Mouse (Mus musculus): ENCODE results near the gene Foxp1. TPM values are rescaled to one million over a fixed set of nuclear protein-coding genes. Genes with fewer than 3 reads are reported as not detected.
A peak's percentile ranks its signal among the peaks of the same experiment; 100 is the strongest.

Foxp1 gene
- total and polyA plus RNA-seq, 2 experiments from 2014 or later, result 112 to 167 TPM

DNA sequence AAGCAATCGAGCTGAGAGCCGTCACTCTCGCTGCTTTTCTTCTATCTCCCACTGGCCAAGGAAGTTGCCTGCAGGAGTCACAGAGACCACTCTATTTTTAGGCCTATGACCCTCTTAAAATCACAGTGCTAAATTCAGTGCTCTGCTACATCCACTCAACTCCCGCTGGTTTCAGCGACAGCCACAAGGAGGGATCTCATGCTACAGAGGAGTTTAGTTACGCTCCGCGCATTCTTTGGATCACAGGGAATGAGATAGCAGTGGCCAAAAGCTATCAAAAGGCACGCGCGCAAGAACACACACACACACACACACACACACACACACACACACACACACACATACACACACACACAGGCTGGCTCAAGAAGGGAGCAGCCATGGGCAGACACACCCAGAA, 321.9 kb downstream of the Foxp1 start:
- TF ChIP-seq CTCF (IDR thresholded peaks at IDR 0.05; ENCODE audit: low read depth), result peak; percentile 22; the same call in 1 of the 2 replicates
- Histone ChIP-seq H3K27me3 (ENCODE audit: insufficient read depth, low read length) (no peaks in the 10 kb centered on the region; the same call in 1 of the 2 replicates), H3K9me3 (ENCODE audit: low read length) (no peaks in the 10 kb centered on the region), H3K4me1 (ENCODE audit: insufficient read depth) (peaks cover 15% of the 10 kb centered on the region), H3K4me3 (ENCODE audit: low read depth, low read length) (peak overlapping the region; percentile 12; the same call in 1 of the 2 replicates), H3K4me2 (ENCODE audit: low read depth) (peak overlapping the region; percentile 35), H3K36me3 (ENCODE audit: insufficient read depth) (no peaks in the 10 kb centered on the region), H3K9ac (peak overlapping the region; percentile 11; the same call in 1 of the 2 replicates), H3K27ac (ENCODE audit: low read depth, low read length) (no peak overlapping the region)
- peak; percentile 52 for DNase-seq
- peak; percentile 44; the same call in 1 of the 2 replicates for ATAC-seq
- WGBS, result 17% methylated on average over 11 of the region's 11 CpGs

DNA sequence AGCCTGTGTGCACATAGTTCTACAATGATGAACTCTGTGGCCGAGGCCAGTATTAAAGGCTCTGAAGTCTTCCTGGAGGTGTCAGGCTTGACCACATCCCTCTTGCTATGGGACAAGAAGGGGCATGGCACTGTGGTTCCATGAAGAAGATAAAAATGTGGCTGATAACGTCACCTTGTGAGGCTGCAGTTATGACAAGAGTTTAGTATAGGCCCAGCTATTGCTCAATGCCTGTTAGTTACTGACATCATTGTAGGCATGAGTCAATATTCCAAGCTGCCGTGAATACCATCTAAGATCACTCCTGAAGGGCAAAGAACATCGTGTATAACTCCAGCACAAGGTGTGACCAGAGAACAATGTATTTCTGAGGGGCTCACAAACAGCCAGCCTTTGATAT, 323.2 kb downstream of the Foxp1 start:
- Histone ChIP-seq H3K9ac (no peak overlapping the region), H3K4me3 (ENCODE audit: low read depth, low read length) (no peak overlapping the region), H3K36me3 (ENCODE audit: insufficient read depth) (no peaks in the 10 kb centered on the region), H3K4me2 (ENCODE audit: low read depth) (no peak overlapping the region), H3K9me3 (ENCODE audit: low read length) (no peaks in the 10 kb centered on the region), H3K4me1 (ENCODE audit: insufficient read depth) (peaks cover 14% of the 10 kb centered on the region), H3K27me3 (ENCODE audit: insufficient read depth, low read length) (no peaks in the 10 kb centered on the region; the same call in 1 of the 2 replicates), H3K27ac (ENCODE audit: low read depth, low read length) (no peak overlapping the region)
- TF ChIP-seq CTCF (IDR thresholded peaks at IDR 0.05; ENCODE audit: low read depth), result no peak
- DNase-seq (no peak), ATAC-seq (no peak)
- 91% methylated on average over 4 of the region's 4 CpGs for WGBS

DNA sequence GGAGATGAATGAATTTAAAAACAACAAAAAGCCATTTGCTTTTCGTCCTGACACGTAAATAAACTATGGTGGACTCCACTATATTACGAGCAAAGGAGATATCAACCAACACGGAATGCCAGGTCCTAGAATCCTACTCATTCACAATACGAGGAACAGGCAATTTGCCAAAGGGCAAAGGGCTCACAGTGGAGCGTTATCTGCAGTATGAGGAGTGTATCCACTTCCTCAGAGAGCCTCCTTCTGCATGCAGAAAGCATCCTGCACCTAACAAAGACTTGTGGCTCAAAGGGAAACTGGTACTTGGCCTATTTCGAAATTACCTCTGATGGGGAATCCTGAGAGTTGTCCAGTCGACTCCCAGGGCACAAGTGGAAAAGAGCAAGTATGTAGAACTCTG, 328.8 kb downstream of the Foxp1 start:
- 57% methylated on average over 8 of the region's 8 CpGs for WGBS
- no peak for TF ChIP-seq CTCF (IDR thresholded peaks at IDR 0.05; ENCODE audit: low read depth)
- Histone ChIP-seq H3K4me2 (ENCODE audit: low read depth) (no peak overlapping the region), H3K36me3 (ENCODE audit: insufficient read depth) (no peaks in the 10 kb centered on the region), H3K9me3 (ENCODE audit: low read length) (no peaks in the 10 kb centered on the region), H3K4me3 (ENCODE audit: low read depth, low read length) (no peak overlapping the region), H3K27me3 (ENCODE audit: insufficient read depth, low read length) (no peaks in the 10 kb centered on the region), H3K9ac (no peak overlapping the region), H3K27ac (ENCODE audit: low read depth, low read length) (no peak overlapping the region), H3K4me1 (ENCODE audit: insufficient read depth) (no peaks in the 10 kb centered on the region)
- ATAC-seq (no peak), DNase-seq (no peak)

DNA sequence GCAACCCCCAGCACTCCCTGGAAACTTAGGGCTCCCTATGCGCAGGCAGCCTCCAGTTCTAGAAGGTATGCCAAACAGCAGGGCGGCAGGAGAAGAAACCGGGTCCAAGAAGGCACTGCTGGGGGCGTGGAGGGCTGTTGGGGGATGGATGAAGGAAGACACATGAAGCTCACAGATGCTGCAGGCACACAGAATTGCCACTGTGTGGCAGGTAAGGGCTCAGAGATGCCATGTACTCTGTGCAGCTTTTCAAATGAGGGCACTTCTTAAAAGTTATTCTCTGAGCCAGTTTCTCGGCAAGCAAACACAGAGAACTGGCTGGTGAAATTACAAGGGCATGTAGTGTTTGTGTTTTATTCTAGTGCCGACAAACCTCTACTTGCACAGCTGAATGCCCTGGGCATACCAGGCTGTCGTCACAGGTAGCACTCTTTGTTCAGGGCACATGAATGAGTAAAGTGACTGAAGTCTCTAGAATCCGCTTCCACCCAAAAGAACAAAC, 330.8 kb downstream of the Foxp1 start:
- Histone ChIP-seq H3K36me3 (ENCODE audit: insufficient read depth) (no peaks in the 10 kb centered on the region), H3K4me2 (ENCODE audit: low read depth) (peak overlapping the region; percentile 8), H3K4me3 (ENCODE audit: low read depth, low read length) (no peak overlapping the region), H3K27me3 (ENCODE audit: insufficient read depth, low read length) (no peaks in the 10 kb centered on the region), H3K9me3 (ENCODE audit: low read length) (no peaks in the 10 kb centered on the region), H3K27ac (ENCODE audit: low read depth, low read length) (no peak overlapping the region), H3K9ac (no peak overlapping the region), H3K4me1 (ENCODE audit: insufficient read depth) (no peaks in the 10 kb centered on the region)
- WGBS, result 26% methylated on average over 8 of the region's 8 CpGs
- ATAC-seq (peak; percentile 81), DNase-seq (peak; percentile 41)
- peak; percentile 53 for TF ChIP-seq CTCF (IDR thresholded peaks at IDR 0.05; ENCODE audit: low read depth)

DNA sequence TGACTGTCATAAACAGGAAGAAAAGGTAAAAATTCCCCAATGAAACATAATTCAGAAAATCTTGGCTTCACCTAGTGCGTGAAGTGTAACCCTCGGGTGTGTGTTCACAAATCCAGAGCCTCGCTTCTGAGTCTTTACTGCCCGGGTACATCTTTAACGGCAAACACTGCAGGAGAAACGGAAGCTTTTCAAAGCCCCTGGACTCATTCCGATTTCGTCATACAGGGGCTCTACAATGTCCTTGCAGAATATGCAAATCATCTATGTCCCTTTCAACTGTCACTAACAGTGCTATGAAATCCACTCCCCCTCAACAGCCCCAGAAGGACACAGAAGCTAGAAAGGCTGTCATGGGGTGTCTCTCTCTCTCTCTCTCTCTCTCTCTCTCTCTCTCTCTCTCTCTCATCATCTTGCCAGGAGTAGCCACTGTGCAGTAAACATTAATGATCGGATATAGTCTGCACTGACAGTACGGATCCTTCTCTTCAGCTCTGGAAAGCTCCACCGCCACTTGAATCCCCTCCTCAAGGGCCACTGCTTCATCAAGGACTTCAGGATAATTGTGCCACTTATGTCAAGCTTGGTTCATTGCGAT, 331.4 kb downstream of the Foxp1 start:
- H3K9me3 ChIP-seq (ENCODE audit: low read length), result no peaks in the 10 kb centered on the region
- no peaks in the 10 kb centered on the region for H3K27me3 ChIP-seq (ENCODE audit: insufficient read depth, low read length)
- peak; percentile 30 for DNase-seq
- H3K9ac ChIP-seq, result no peak overlapping the region
- H3K36me3 ChIP-seq (ENCODE audit: insufficient read depth), result no peaks in the 10 kb centered on the region
- TF ChIP-seq CTCF (IDR thresholded peaks at IDR 0.05; ENCODE audit: low read depth), result no peak
- H3K27ac ChIP-seq (ENCODE audit: low read depth, low read length), result no peak overlapping the region
- WGBS, result 17% methylated on average over 12 of the region's 12 CpGs
- H3K4me1 ChIP-seq (ENCODE audit: insufficient read depth), result no peaks in the 10 kb centered on the region
- H3K4me3 ChIP-seq (ENCODE audit: low read depth, low read length), result no peak overlapping the region
- H3K4me2 ChIP-seq (ENCODE audit: low read depth), result peak overlapping the region; percentile 8
- ATAC-seq, result 0 out of 2 replicates have a peak, but pooled peaks have one; percentile 18

DNA sequence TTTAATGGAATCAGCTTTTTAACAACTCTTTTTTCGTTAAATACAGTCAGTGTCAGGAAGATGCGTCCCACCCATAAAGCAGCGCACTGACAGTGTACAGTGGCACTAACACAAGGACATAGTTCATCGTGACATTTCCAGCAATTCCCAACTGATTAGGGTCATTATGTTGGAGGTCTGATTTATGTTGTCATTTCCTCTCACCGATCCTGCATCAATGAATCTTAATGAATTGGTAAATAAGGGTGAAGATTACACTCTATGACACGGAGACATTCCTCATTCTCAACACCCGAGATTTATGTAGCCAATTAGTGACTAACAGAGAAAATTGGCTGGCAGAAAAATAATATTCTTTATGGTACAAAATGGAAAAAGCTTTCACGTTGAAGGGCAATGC, 332.6 kb downstream of the Foxp1 start:
- TF ChIP-seq CTCF (IDR thresholded peaks at IDR 0.05; ENCODE audit: low read depth), result no peak
- 31% methylated on average over 8 of the region's 8 CpGs for WGBS
- H3K27me3 ChIP-seq (ENCODE audit: insufficient read depth, low read length), result no peaks in the 10 kb centered on the region
- no peaks in the 10 kb centered on the region for H3K9me3 ChIP-seq (ENCODE audit: low read length)
- no peak overlapping the region for H3K4me2 ChIP-seq (ENCODE audit: low read depth)
- ATAC-seq, result no peak
- peak; percentile 33 for DNase-seq
- H3K4me3 ChIP-seq (ENCODE audit: low read depth, low read length), result no peak overlapping the region
- no peaks in the 10 kb centered on the region for H3K36me3 ChIP-seq (ENCODE audit: insufficient read depth)
- no peak overlapping the region for H3K27ac ChIP-seq (ENCODE audit: low read depth, low read length)
- H3K9ac ChIP-seq, result no peak overlapping the region
- H3K4me1 ChIP-seq (ENCODE audit: insufficient read depth), result no peaks in the 10 kb centered on the region

DNA sequence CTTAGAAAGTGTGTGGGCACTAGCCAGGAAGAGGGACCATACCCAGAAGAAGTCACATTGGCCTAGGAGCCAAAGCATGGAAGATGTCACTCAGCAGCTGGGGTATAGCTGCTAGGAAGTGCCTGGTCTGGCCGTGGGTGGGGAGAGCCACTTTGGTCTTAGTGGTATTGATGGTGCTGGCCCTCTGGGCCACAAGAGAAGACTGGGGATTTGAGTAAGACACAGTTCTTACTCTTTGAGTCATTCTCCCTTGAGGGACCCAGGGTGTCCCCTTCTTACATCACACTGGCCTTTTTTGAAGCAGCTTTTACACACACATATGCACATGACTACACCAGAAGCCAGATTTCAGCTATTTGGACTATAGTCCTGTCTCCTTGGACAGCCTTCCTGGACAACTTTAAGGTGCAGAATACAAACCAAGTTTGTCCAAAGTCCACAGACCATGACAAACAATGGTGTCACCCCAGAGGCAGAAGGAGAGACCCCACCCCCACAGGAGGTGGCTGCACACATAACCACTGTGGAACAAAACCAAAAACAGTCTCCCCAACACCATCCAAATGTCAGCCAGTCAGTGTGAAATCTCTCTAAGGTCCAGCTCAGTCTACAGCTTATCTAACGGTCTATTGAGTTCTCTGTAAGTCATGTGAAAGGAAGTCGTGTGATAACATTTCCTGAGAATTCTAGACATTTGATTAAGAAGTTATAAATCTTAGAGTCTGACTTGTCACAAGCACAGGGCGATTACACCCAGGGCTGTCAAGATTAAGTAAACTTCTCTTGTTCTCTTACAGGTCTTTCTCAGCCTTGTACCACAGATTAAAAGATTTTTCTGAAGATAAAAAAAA, 333.9 kb downstream of the Foxp1 start:
- Histone ChIP-seq H3K9ac (no peak overlapping the region), H3K4me2 (ENCODE audit: low read depth) (no peak overlapping the region), H3K4me1 (ENCODE audit: insufficient read depth) (no peaks in the 10 kb centered on the region), H3K36me3 (ENCODE audit: insufficient read depth) (no peaks in the 10 kb centered on the region), H3K4me3 (ENCODE audit: low read depth, low read length) (no peak overlapping the region), H3K9me3 (ENCODE audit: low read length) (no peaks in the 10 kb centered on the region), H3K27ac (ENCODE audit: low read depth, low read length) (no peak overlapping the region), H3K27me3 (ENCODE audit: insufficient read depth, low read length) (no peaks in the 10 kb centered on the region)
- ATAC-seq, result no peak
- WGBS, result 56% methylated on average over 4 of the region's 4 CpGs
- DNase-seq, result no peak
- TF ChIP-seq CTCF (IDR thresholded peaks at IDR 0.05; ENCODE audit: low read depth), result no peak
